Mouse (Mus musculus) retina, postnatal 7 days (tissue): ENCODE data around the gene Rex1bd.

ENCODE experiments used
- DNase-seq: peaks from one replicate; pipeline ENCODE4 v3.0.0-alpha.2; 2012; ENCODE audit warnings: low read depth, low spot score

Rex1bd gene

GRCm38 (mm10) chr8:70502540-70502939 is 4.0 kb downstream of the Rex1bd start:
- DNase-seq = no peak

- no peak for DNase-seq
Measured at GRCm38 (mm10) chr8:70501820-70502529, 4.6 kb downstream of the Rex1bd start.

DNA sequence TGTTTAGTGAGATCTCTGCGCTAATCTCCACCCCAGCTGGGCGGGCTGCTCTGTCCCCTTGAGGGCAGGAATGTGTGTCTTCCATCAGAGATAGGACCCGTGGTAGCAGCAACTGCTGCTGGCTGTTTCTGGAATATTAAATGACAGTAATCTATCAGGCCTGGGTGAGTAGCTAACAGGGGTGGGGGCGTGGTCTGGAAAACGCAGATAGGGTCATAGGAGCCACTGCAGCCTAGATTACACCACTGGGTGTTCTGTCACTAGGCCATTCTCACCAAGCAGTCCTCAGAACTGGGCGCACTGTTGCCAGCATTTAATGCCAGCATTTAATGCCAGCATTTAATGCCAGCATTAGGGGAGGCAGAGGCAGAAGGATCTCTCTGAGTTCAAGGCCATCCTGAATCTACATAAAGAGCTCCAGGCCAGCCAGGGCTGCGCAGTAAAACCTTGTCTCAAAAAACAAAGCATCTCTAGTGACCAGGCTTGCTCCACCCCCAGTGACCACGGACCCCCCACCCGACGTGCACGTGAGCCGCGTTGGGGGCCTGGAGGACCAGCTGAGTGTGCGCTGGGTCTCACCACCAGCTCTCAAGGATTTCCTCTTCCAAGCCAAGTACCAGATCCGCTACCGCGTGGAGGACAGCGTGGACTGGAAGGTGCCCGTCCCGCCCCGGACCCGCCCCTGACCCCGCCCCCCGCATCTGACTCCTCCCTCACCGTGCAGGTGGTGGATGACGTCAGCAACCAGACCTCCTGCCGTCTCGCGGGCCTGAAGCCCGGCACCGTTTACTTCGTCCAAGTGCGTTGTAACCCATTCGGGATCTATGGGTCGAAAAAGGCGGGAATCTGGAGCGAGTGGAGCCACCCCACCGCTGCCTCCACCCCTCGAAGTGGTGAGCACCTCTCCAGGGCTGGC is 5.9 kb downstream of the Rex1bd start:
- no peak for DNase-seq

DNA sequence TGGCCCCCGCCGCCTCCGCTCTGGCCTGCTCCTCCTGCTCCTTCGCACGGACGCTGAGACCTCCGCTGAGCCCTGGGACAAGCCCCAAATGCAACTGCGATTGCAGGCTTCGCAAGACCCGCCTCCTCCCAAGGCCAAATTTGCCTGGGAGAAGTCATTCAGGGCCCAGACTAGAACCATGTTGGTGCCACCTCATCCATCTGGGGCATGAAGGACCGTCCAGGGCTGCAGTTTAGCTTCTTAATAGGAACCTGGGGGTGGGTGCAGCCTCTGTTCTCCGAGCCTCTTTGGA is 10.8 kb downstream of the Rex1bd start:
- DNase-seq = no peak

DNA sequence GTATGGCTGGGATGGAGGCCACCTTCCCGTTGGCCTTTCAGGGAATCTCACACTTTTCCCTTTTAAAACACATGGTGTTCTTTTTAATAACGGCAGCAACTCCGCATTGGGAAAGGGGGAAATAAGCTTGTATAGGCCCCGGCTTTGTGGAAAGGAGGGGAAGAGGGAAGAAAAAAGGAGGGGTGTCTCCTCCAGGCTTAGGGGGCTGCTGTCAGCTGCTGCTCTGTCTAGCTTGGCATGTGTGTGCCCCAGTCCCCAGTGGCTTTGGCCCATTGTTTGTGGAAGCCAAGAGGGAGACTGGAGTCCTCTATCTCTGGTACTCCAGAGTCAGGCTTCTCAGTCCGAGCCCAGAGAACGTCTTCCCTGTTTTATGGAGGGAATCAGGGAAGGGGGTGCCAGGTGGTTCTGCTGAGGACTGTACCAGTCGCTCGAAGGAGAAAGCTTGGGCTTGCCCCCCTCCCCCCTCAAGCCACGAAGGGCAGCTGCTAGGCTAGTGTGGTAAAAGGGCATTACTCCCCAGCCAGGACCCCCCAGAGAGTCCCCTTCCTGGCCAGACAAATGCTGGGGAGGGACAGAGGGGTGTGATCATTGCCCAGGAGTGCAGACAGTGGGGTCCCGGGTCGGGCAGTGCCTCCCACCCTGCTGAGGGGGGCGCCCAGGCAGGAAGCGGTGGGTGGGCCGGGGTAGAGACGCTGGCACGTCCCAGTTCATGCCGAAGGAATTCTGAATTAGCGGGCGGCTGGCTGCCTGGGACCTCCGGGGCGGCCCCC is 11.4 kb downstream of the Rex1bd start:
- DNase-seq = no peak

- DNase-seq = no peak
Measured at GRCm38 (mm10) chr8:70494416-70494945, 12.1 kb downstream of the Rex1bd start.

DNA sequence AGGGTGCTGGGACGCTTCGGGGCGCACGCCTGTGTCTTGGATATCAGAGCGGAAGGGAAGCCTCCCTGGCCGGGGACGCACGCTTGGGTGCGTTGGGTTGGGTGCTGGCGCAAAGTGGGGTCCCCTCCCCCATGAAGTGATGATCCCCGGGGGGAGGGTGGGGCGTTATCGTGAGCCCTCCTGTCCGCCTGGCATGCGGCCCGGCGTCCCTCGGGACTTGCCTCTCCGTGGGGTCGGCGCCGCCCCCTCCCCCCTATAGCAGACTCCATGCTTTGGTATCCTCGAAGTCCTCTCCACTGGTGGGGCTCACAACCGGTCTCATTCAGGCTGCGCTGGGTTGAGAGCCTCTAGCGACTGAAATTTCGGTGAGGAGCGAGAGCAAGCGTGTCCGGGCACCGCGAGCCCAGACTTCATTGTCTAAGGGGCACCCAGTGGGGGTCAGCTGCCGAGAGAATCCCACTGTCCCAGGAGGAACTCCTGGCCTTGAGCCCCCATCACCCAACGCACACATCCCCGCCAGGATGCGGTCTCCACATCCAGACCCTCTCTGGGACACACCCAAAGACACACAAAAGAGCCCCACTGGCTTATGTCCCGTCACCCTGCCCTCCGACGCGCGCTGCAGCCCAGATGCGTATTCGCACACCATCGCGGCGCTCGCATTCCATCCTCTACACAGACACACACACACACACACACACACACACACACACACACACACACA is 12.7 kb downstream of the Rex1bd start:
- DNase-seq = no peak

GRCm38 (mm10) chr8:70492664-70493640 is 13.6 kb downstream of the Rex1bd start, which contains the start of gene Crlf1:
Gene Crlf1, plus strand, starts transcription at chr8:70493158.
- DNase-seq = no peak

DNA sequence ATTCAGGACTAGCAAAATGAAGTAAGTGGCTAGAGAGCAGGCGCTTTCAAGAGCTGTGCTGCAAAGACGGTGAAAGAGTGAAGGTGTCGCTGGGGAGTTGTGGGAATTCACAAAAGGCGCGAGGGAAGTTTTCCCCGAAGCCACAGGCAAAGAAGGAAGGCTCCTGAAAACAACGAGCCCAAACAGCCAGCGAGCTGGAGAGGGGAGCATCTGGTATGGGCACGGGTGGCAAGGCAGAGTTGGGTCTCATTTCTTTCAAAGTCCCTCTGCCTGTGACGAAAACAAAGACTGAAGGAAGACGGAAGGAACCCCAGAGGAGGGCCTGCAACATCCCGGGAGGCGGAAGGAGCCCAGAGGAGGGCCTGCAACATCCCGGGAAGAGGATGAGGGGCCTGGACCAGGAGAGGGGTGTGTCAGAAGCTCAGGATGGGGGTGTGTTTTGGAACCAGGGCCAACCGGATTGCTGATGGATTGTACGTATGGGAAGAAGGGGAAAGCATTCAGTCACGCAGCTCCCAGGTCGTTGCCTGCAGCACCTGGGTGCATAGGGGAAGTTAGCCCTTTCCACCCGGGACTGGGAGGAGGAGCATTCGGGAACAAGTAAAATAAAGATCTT is 15.6 kb downstream of the Rex1bd start:
- DNase-seq = no peak

GRCm38 (mm10) chr8:70490061-70490879 is 16.3 kb downstream of the Rex1bd start:
- no peak for DNase-seq

- no peak for DNase-seq
Measured at GRCm38 (mm10) chr8:70489576-70489975, 17.0 kb downstream of the Rex1bd start.

GRCm38 (mm10) chr8:70488931-70489470 is 17.6 kb downstream of the Rex1bd start:
- DNase-seq = no peak

- DNase-seq = no peak
Measured at GRCm38 (mm10) chr8:70487993-70488796, 18.4 kb downstream of the Rex1bd start.

- DNase-seq = no peak
Measured at GRCm38 (mm10) chr8:70486941-70487520, 19.5 kb downstream of the Rex1bd start, which contains the start of gene Tmem59l. Gene Tmem59l, minus strand, starts transcription at chr8:70487358.

DNA sequence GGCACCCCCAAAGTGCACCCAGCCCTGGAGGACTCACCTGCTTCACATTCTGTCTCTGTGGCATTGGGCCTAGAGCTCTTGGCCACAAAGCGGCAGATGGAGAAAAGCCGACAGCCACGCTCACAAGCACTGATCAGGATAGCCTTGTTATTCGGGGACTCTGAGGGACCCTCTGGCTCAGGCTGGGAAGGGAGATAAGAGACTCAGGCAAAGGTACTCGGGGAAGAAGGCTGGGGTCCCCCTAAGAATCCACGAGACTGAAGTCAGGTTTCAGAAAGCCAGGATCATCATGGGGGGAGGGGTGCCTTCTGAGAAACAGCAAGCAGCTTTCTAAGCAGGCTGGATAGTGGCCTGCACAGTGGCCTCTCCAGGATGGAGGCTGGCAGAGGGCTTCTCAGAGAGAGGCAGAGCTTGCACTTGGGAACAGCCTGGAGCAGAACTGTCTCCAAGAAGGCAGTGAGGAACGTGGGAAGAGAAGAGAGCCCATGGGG is 20.3 kb downstream of the Rex1bd start:
- DNase-seq = no peak

GRCm38 (mm10) chr8:70482943-70483342 is 23.6 kb downstream of the Rex1bd start:
- DNase-seq = no peak

DNA sequence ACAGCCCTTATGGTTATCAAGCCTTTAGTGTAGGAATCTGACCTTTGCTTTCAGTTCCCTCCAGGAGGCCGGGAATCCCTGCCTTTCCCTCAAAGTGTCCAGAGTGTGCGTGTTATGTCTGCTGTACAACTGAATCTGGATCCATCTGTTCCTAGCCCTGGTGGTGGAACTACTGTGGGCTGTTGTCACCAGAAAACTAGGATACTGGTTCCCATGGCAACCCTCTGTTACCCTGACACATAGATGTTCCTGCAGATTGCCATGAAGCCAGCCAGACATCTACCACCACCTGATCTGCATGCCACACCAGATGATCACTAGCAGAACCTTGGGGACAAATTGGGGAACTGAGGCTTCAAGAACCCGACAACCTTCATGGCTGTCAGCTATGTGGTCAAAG is 24.6 kb downstream of the Rex1bd start:
- DNase-seq = no peak
